Mouse (Mus musculus) small intestine, adult 2 months (tissue): Measurements from ENCODE around the gene Sorbs2. TPM values are rescaled to one million over a fixed set of nuclear protein-coding genes. Genes with fewer than 3 reads are reported as not detected.

Experiments
- H3K27ac ChIP-seq: fragments of 200-500 bp; 2 replicates; pipeline ENCODE4 v1.5.1; 2012; ENCODE audit warnings: low read depth, low read length, control low read depth, inconsistent platforms; ENCODE audit not compliant: insufficient read depth
- H3K27me3 ChIP-seq: fragments of 200-500 bp; 2 replicates; pipeline ENCODE4 v1.6.1; 2012; ENCODE audit warnings: mild to moderate bottlenecking, moderate library complexity, low read length, inconsistent platforms; ENCODE audit not compliant: control insufficient read depth, insufficient read depth
- H3K36me3 ChIP-seq: fragments of 200-500 bp; 2 replicates; pipeline ENCODE4 v1.6.1; 2012; ENCODE audit warnings: mild to moderate bottlenecking, low read length, control low read depth, inconsistent platforms; ENCODE audit not compliant: control insufficient read depth, insufficient read depth
- H3K4me1 ChIP-seq: fragments of 200-500 bp; 2 replicates; pipeline ENCODE4 v1.6.1; 2012; ENCODE audit warnings: low read length, inconsistent platforms, mixed read lengths; ENCODE audit not compliant: control insufficient read depth, insufficient read depth, insufficient read length
- H3K4me3 ChIP-seq: fragments of 200-500 bp; 2 replicates; pipeline ENCODE4 v1.5.1; 2012; ENCODE audit warnings: low read depth, mild to moderate bottlenecking, control low read depth, inconsistent platforms, low read length, moderate library complexity
- CTCF ChIP-seq: fragments of 200-500 bp; IDR thresholded peaks from 2 replicates; pipeline ENCODE4 v1.5.1; 2012; ENCODE audit warnings: low read depth, mild to moderate bottlenecking, control low read depth, inconsistent platforms, low read length, moderate library complexity, mixed read lengths; ENCODE audit not compliant: insufficient replicate concordance, insufficient read length; ENCODE audit errors: extremely low read depth
- POLR2A ChIP-seq: fragments of 200-500 bp; IDR thresholded peaks from 2 replicates; pipeline ENCODE4 v1.6.1; 2012; ENCODE audit warnings: low read depth, mild to moderate bottlenecking, control low read depth, inconsistent platforms, low read length, moderate library complexity
- WGBS: fragments of 180-500 bp; shearing (Covaris S2); methylation state at CpG from one replicate; pipeline ENCODE4 v1.1.7; 2018; 5-methylcytosine and 5-hydroxymethylcytosine counted together
- polyA plus RNA-seq: library from polyadenylated mRNA; depleted of rRNA; stranded (reverse); fragments of >200 nt; gene quantifications from 2 replicates; pipeline ENCODE4 v1.2.3, GENCODE M21; 2012

Gene Sorbs2
- polyA plus RNA-seq, 1 experiment = 5.7 TPM

DNA sequence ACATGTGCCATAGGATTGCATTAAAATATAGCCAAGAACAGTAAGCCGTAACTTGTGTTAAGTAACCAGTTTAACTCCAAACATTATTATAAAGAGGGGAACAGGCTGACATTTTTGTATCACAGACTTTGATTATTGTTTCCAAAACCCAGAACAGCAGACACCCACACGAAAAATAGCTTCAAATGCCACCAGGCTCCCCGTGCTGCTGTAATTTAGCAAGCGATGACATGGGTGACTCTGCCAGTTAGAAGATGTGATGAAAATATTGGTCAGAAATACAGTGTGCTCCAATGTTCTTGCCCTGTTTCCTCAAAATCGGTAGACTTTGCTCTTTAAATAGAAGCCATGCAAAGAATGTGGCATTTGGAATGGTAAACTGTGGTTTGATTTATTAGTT is 217.7 kb downstream of the Sorbs2 start:
- 79% methylated on average over 5 of the region's 5 CpGs for WGBS
- TF ChIP-seq POLR2A = no peak
- no peak for TF ChIP-seq CTCF

DNA sequence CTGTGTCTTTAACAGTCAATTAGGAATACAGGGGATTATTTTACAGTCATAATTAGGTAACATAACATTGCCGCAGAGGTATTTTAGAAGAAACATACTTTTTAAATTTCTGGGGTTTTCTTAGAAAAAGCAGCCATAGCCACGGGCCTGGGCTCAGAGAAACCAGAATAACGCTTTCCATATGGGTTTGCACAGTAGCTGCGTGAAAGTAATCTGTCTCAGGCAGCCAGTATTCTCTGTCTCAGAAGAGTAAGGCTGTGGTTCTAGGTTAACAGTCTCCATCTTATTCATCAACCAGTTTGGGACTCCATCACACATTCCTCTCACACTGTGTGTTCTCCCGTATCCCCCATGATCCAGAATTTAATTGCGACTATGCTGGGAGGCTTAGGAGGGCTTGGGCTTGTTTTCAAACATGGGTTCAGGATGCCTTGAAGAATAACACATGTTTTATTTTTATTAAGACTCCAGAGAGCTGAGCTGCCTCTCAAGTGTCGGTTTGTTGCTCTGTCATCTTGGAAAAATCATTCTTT is 222.3 kb downstream of the Sorbs2 start:
- no peaks in the 10 kb centered on the region for H3K4me1 ChIP-seq
- H3K27me3 ChIP-seq = no peaks in the 10 kb centered on the region
- TF ChIP-seq POLR2A (no peak), CTCF (no peak)
- no peak overlapping the region for H3K27ac ChIP-seq
- 87% methylated on average over 7 of the region's 7 CpGs for WGBS
- no peaks in the 10 kb centered on the region for H3K36me3 ChIP-seq
- no peak overlapping the region for H3K4me3 ChIP-seq

More for the DNA sequence above, 217.7 kb downstream of the Sorbs2 start:
- H3K4me3 ChIP-seq = no peak overlapping the region
- no peaks in the 10 kb centered on the region for H3K4me1 ChIP-seq
- H3K27ac ChIP-seq = no peak overlapping the region
- H3K27me3 ChIP-seq = no peaks in the 10 kb centered on the region
- H3K36me3 ChIP-seq = no peaks in the 10 kb centered on the region

DNA sequence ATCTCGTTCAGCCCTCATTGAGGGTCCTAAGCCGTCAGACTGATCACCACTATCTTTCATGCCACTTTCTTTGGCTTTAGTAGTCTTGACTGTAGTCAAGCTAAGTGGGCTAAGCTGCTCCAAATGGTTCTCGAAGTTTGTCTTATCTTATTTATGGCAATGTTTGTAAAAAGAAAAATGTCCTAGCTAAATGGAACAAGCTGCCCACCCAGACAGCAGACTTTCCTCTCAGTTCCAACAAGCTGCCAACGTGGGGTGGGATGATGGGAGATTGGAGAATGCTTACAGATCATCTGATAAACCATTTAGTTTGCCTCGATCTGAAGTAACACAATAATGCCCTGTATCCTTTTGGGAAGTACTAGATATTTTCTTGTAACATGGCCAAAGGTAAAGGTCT is 223.2 kb downstream of the Sorbs2 start:
- Histone ChIP-seq H3K27me3 (no peaks in the 10 kb centered on the region), H3K36me3 (no peaks in the 10 kb centered on the region), H3K4me1 (no peaks in the 10 kb centered on the region), H3K27ac (no peak overlapping the region), H3K4me3 (no peak overlapping the region)
- TF ChIP-seq POLR2A (no peak), CTCF (no peak)
- WGBS = 65% methylated on average over 5 of the region's 5 CpGs

DNA sequence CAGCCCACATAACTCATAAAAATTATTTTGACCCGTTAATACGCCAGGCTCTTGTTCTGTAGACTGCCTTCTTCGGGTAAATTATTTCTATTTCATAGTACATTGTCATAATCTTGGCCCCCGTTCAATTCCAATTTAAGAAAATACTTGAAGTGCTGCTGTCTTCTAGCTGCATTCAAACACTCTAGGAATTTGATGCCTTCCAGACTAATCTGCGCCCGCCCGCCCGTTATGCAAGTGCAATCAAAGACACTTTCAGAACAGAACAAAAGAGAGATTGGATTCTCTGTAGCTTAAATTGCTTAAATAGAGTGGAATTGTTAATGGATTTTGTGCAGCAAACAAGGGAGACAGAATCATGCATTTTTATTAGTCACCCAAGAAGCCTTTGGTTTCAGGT is 226.5 kb downstream of the Sorbs2 start:
- TF ChIP-seq CTCF (no peak), POLR2A (no peak)
- no peaks in the 10 kb centered on the region for H3K4me1 ChIP-seq
- H3K4me3 ChIP-seq = no peak overlapping the region
- no peaks in the 10 kb centered on the region for H3K36me3 ChIP-seq
- H3K27ac ChIP-seq = no peak overlapping the region
- WGBS = 82% methylated on average over 8 of the region's 8 CpGs
- no peaks in the 10 kb centered on the region for H3K27me3 ChIP-seq

DNA sequence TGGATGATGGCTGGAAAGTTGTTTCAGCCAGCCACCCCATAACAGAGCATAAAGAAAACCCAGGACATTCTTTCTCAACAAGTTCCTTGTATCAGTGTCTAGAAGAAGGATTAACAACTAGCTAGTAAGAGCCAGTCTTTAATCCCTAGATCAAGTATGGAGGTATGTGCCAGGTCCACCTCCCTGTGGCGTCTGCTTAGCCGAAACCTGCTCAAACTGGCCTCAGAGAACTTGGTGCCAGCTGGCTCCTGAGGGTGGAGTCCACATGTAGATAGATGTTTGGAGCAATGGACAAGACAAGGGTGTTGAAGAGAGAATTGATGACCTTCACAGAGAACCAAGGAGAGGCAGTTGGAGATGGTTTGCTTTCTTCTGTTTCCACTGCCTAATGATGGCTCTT is 229.7 kb downstream of the Sorbs2 start:
- Histone ChIP-seq H3K36me3 (no peaks in the 10 kb centered on the region), H3K27me3 (no peaks in the 10 kb centered on the region), H3K27ac (no peak overlapping the region), H3K4me3 (no peak overlapping the region), H3K4me1 (no peaks in the 10 kb centered on the region)
- TF ChIP-seq CTCF (no peak), POLR2A (no peak)
- WGBS = 92% methylated on average over 2 of the region's 2 CpGs

DNA sequence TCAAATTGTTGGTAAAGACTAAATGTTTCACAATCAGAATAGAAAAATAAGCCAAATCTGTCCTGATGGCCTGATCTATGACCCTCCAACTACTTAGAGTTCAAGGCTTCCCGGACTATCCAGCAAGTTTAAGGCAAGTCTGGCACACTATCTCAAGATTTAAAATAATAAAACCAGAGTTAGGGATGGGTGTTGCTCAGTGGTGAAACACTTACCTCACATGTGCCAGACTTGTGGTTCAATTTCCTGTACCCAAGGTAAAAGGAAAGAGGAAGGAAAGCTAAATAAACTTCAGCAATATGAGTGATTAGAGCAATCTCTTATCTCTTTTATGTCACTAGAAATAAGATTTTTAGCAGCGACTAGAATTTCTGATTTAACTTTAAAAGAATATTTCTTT is 235.7 kb downstream of the Sorbs2 start:
- Histone ChIP-seq H3K27ac (no peak overlapping the region), H3K27me3 (no peaks in the 10 kb centered on the region), H3K4me3 (no peak overlapping the region), H3K36me3 (no peaks in the 10 kb centered on the region), H3K4me1 (no peaks in the 10 kb centered on the region)
- TF ChIP-seq CTCF (no peak), POLR2A (no peak)
- WGBS = 29% methylated on average over 2 of the region's 2 CpGs

DNA sequence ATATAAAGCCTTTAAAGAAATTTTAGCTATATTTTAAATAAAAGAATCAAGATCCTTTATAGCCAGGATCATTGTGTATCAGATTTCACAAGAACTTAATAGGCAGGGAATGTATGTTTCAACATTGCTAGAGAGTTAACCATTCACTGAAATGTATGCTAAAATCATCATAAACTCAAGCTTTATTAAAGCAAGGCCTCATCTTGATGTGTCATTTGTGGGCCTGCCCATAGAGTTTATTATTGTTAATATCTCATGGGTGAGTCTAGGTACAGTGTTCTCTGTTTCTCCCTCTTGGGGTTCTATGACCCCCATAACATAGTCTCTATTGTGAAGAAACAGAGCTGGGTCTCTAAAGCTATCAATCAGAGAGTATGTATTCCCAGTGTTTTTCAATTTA is 236.2 kb downstream of the Sorbs2 start:
- no peak overlapping the region for H3K4me3 ChIP-seq

More for the DNA sequence above, 236.2 kb downstream of the Sorbs2 start:
- Histone ChIP-seq H3K4me1 (no peaks in the 10 kb centered on the region), H3K27me3 (no peaks in the 10 kb centered on the region), H3K27ac (no peak overlapping the region), H3K36me3 (no peaks in the 10 kb centered on the region)
- TF ChIP-seq POLR2A (no peak), CTCF (no peak)
